Mouse (Mus musculus): ENCODE measurements at regions not wholly inside any gene's neighbourhood (a gene's known extent, or its start where the extent isn't known, plus 50 kb on each side); places are given as distances from the start of the nearest gene placed in this dataset.

GRCm38 (mm10) chr14:104293814-104294213, 174.0 kb downstream of the Pou4f1 start:
- no peak overlapping the region for H3K4me3 ChIP-seq
- no peak for DNase-seq (ENCODE audit: low spot score in 2 of 2)
- H3K27ac ChIP-seq: no peak overlapping the region
- no peak for TF ChIP-seq CTCF (conservative IDR thresholded peaks at IDR 0.05)

DNA sequence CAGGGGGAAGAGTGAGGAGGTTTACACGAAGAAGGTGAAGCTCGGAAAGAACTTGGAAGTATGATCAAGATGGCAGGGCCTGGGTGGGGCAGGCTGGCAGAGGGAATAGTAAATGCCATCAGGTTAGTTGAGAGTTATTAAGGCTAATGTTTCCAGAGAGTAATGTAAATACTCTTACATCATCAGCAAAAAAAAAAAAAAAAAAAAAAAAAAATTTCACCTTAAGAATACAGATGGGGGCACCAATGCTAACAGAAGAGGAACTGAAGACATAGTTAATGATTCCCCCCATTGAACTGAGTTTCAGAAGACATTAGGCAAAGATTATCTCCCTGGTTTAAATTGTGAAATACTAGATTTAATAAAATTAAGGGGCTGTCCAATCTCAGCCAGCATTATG, 174.7 kb downstream of the Pou4f1 start:
- no peak for DNase-seq (ENCODE audit: low spot score in 2 of 2)
- Histone ChIP-seq H3K4me3 (no peak overlapping the region), H3K27ac (no peak overlapping the region)
- no peak for TF ChIP-seq CTCF (conservative IDR thresholded peaks at IDR 0.05)

DNA sequence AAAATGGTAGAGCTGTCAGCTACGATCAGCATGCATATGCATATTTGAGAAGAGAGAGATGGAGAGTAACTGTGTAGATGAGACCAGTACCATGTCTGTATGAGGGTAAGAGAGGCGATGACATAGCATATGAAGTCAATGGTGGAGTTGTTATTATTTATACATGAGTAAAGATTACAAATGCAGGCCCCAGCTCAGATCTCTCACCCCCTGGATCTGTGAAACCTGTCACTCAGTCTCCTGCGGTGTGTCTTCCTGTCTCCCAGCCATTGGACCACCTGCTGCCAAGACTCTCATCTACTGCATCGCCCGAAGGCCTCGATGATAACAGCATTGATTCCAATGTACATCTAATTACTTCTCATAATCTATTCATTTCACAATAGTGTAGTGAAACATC, 187.4 kb downstream of the Pou4f1 start:
- no peak for DNase-seq (ENCODE audit: low spot score in 2 of 2)
- Histone ChIP-seq H3K27ac (no peak overlapping the region), H3K4me3 (no peak overlapping the region)
- no peak for TF ChIP-seq CTCF (conservative IDR thresholded peaks at IDR 0.05)

GRCm38 (mm10) chr14:104279890-104280289, 187.9 kb downstream of the Pou4f1 start:
- H3K4me3 ChIP-seq: no peak overlapping the region
- no peak overlapping the region for H3K27ac ChIP-seq
- no peak for TF ChIP-seq CTCF (conservative IDR thresholded peaks at IDR 0.05)
- no peak for DNase-seq (ENCODE audit: low spot score in 2 of 2)

- Histone ChIP-seq H3K4me3 (no peak overlapping the region), H3K27ac (no peak overlapping the region)
- DNase-seq (ENCODE audit: low spot score in 2 of 2): no peak
- TF ChIP-seq CTCF (conservative IDR thresholded peaks at IDR 0.05): no peak
These were observed 193.0 kb downstream of the Pou4f1 start for GRCm38 (mm10) chr14:104274752-104275151.

- H3K27ac ChIP-seq: no peak overlapping the region
- H3K4me3 ChIP-seq: no peak overlapping the region
- DNase-seq (ENCODE audit: low spot score in 2 of 2): no peak
- no peak for TF ChIP-seq CTCF (conservative IDR thresholded peaks at IDR 0.05)
These were observed 202.7 kb downstream of the Pou4f1 start for GRCm38 (mm10) chr14:104264919-104265764.

DNA sequence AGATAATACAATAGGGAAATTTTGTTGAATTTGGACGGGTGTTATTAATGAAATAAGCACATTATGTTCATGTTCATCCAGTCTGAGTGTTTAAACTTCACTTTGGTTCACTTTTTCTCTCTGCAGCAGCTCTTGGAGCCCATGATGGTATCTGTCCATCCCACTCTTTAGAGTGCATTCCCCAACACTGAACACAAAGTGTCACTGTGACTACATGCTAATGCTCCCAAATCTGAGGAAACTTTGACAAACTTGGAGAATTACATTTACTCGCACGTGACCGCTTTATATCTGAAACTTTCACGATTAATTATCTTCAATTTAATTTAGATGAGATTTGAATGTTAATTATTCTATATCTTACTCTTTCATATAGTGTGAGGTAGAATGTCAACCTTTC, 250.8 kb downstream of the Pou4f1 start:
- DNase-seq (ENCODE audit: low spot score in 2 of 2): no peak
- peak; percentile 58 for TF ChIP-seq CTCF (conservative IDR thresholded peaks at IDR 0.05)
- Histone ChIP-seq H3K4me3 (no peak overlapping the region), H3K27ac (no peak overlapping the region)

DNA sequence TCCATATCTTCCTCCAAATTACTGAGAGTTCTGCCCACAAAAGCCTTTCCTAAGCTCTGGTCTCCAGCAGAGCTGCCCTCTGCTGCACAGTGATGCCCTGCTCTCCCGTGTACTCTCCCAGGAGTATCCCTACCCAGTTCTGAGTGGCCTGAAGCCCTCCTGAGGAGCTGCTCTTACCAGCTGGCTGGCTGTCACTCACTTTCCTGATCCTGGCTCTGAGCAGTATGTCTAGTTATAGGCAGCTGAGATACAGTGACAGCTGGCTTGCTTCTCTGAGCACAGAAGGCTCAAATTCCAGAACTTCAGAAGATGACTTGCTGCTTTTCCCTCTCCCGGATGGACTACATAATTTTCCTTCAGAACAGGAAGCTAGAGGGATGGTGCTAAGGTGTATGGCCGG, 257.1 kb downstream of the Pou4f1 start:
- no peak for TF ChIP-seq CTCF (conservative IDR thresholded peaks at IDR 0.05)
- peak in 1 of 2 experiments; percentile 5 for DNase-seq (ENCODE audit: low spot score in 2 of 2)

DNA sequence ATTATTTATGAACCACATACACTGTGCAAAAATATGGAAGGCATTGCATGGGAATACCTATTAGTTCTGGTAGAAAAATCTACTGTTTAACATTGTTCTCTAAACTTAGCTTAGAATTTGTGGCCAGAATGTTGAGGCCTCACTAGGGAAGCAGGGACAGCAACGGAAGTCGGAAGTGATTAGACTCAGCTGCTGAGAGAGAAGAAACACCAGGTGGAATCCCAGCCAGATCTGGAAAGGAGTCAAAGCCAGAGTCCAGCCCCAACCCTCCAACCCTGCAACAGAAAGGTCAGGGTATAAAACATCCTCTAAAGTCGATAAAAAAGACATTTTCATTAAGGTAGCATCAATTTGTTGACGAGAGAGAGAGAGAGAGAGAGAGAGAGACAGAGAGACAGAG, 258.9 kb downstream of the Pou4f1 start:
- H3K4me3 ChIP-seq: no peak overlapping the region
- no peak for TF ChIP-seq CTCF (conservative IDR thresholded peaks at IDR 0.05)
- H3K27ac ChIP-seq: no peak overlapping the region
- DNase-seq (ENCODE audit: low spot score in 2 of 2): no peak

More for the DNA sequence above, 257.1 kb downstream of the Pou4f1 start:
- Histone ChIP-seq H3K4me3 (no peak overlapping the region), H3K27ac (no peak overlapping the region)

DNA sequence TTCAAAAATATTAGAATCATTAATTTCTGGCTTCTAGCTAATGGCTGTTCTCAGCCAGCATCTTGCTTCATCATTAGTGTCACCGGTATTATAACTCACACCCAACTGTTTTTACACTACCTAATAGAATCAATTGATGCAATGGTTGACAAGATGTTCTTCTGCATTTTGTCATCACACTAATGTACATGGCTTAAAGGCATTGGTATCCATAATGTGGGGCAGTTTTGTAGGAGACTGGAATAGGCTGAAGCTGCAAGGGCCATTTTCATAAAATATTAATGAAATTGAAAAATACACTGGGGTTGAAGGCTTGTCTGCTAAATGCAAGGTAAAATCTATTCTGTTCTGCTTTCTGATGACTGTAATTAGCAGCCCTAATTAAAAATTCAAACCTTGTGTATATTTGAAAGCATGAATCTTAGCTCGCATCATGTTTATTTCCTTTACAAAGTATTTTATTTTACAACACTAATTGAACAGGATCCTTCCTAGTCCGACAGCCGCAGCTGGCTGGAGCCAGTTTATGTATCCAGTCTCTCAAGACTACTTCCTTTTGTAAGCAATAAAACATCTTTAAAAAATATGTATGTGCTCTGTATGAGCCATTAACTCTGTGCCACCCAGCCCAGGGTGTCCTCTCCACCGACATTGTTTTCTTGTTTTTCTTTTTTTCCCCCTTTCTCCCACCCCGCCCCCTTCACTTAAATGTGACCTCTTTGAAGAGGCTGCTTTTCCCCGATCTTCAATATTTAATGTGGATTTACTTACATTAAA, 259.6 kb downstream of the Pou4f1 start:
- Histone ChIP-seq H3K27ac (no peak overlapping the region), H3K4me3 (no peak overlapping the region)
- no peak for TF ChIP-seq CTCF (conservative IDR thresholded peaks at IDR 0.05)
- DNase-seq (ENCODE audit: low spot score in 2 of 2): no peak

GRCm38 (mm10) chr14:104206602-104207001, 261.2 kb downstream of the Pou4f1 start:
- Histone ChIP-seq H3K4me3 (no peak overlapping the region), H3K27ac (no peak overlapping the region)
- TF ChIP-seq CTCF (conservative IDR thresholded peaks at IDR 0.05): no peak
- DNase-seq (ENCODE audit: low spot score in 2 of 2): no peak

DNA sequence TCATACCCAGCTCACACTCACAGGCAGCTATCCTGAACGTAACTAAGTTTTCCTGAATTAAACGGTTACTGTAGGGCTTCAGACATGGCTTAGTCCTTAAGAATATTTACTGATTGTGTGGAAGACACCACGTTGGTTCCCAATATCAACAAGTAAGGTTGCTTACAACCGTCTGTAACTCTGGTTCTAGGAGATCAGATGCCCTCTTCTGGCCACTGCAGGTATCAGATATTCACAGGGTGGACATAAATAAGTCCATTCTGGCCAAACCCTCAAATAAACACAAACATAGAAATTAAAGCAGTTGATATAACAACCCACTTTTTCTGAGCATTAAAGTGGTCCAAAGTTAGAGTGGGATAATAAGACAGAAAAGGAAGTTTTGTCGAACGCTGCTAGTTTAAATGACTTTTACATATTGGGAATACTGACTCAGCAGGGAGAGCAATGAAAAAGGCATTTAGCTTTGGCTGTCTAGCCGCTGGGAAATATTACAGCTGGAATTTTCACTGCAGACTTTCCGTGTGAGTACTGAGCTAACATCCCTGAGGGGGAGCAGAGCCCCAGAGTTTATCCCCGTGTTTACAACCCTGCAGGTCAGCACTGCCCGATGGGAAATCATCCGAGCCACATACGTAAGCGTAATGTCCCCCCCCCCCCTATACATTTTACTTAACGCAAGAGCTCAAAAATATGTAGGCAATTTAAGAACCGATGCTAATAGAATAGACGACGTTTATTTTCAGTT, 264.4 kb downstream of the Pou4f1 start:
- no peak overlapping the region for H3K4me3 ChIP-seq
- peak; percentile 52 for TF ChIP-seq CTCF (conservative IDR thresholded peaks at IDR 0.05)
- no peak overlapping the region for H3K27ac ChIP-seq
- no peak for DNase-seq (ENCODE audit: low spot score in 2 of 2)

DNA sequence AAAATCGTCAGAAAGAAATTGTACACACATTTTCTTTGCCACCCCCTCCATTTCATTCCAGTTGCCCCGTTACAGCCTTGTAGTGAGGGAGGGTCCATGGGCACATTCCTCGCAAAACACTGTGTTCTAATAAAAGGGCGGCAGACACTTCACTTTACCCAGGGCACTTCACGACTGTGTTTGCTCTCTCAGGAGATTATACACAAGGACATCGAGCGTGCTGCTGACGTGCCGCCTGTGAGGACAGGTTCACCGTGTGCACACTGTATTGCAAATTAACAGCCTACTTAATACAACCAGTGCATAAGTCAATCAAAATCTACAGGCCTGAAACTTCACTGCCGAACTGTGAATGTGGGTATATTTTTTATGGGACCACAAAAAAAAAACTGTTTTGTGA, 274.6 kb downstream of the Pou4f1 start:
- Histone ChIP-seq H3K4me3 (no peak overlapping the region), H3K27ac (no peak overlapping the region)
- no peak for TF ChIP-seq CTCF (conservative IDR thresholded peaks at IDR 0.05)
- DNase-seq (ENCODE audit: low spot score in 2 of 2): no peak

Data from layer of hippocampus, adult 2 months (tissue).